Mouse (Mus musculus): ENCODE results near the gene Bpifc. TPM values are rescaled to one million over a fixed set of nuclear protein-coding genes. Genes with fewer than 3 reads are reported as not detected.

Gene Bpifc
- polyA plus RNA-seq, 1 experiment = not detected

- no peaks in the 10 kb centered on the region for H3K36me3 ChIP-seq (ENCODE audit: control insufficient read depth, insufficient read depth)
- peaks cover 27% of the 10 kb centered on the region for H3K27me3 ChIP-seq (ENCODE audit: control insufficient read depth, insufficient read depth, insufficient read length)
- TF ChIP-seq REST (IDR thresholded peaks at IDR 0.05; ENCODE audit: insufficient read depth, insufficient read length) = no peak
- no peak for TF ChIP-seq TCF12 (IDR thresholded peaks at IDR 0.05; ENCODE audit: insufficient read depth, poor library complexity, severe bottlenecking)
- TF ChIP-seq E2F4 (IDR thresholded peaks at IDR 0.05; ENCODE audit: insufficient read depth) = no peak
- TF ChIP-seq POLR2A (IDR thresholded peaks at IDR 0.05; ENCODE audit: insufficient read length, low read depth) = no peak
- no peak for TF ChIP-seq MYOG (IDR thresholded peaks at IDR 0.05; ENCODE audit: control insufficient read depth in 1 of 3, insufficient read depth in 1 of 3, insufficient read length in 2 of 3, low read depth in 2 of 3)
- no peak for TF ChIP-seq USF1 (IDR thresholded peaks at IDR 0.05; ENCODE audit: low read depth)
- no peak for TF ChIP-seq CEBPB (IDR thresholded peaks at IDR 0.05; ENCODE audit: insufficient read depth, poor library complexity, severe bottlenecking)
- TF ChIP-seq SRF (IDR thresholded peaks at IDR 0.05; ENCODE audit: control insufficient read depth, insufficient read length, low read depth) = no peak
- no peak for TF ChIP-seq MYOD1 (IDR thresholded peaks at IDR 0.05; ENCODE audit: control insufficient read depth in 1 of 3, insufficient read length in 2 of 3, low read depth in 2 of 3)
- no peak for TF ChIP-seq MAX (IDR thresholded peaks at IDR 0.05; ENCODE audit: low read depth)
- TF ChIP-seq TCF3 (IDR thresholded peaks at IDR 0.05; ENCODE audit: insufficient read length, low read depth) = no peak
- H3ac ChIP-seq (ENCODE audit: control insufficient read depth, insufficient read length) = no peak within 1 kb of the TSS
- no peak within 1 kb of the TSS for H3K4me3 ChIP-seq
- H3K4me2 ChIP-seq (ENCODE audit: low read depth) = peak within 1 kb of the TSS; percentile 53
- no peaks in the 10 kb centered on the region for H3K79me2 ChIP-seq (ENCODE audit: control insufficient read depth, insufficient read depth)
Observed at GRCm38 (mm10) chr10:85927676-85928445, 83.8 kb downstream of the Bpifc start, which contains the start of gene Ascl4. Gene Ascl4, plus strand, starts transcription at chr10:85927681.

GRCm38 (mm10) chr10:85916498-85917309, 95.0 kb downstream of the Bpifc start, which contains the start of gene Prdm4:
Gene Prdm4, minus strand, starts transcription at chr10:85917142.
- peak within 1 kb of the TSS; percentile 38 for H3K4me3 ChIP-seq
- H3K79me2 ChIP-seq (ENCODE audit: control insufficient read depth, insufficient read depth) = peaks cover 27% of the 10 kb centered on the region
- TF ChIP-seq MAX (IDR thresholded peaks at IDR 0.05; ENCODE audit: low read depth) (peak; percentile 25), SRF (IDR thresholded peaks at IDR 0.05; ENCODE audit: control insufficient read depth, insufficient read length, low read depth) (peak; percentile 60), MYOG (IDR thresholded peaks at IDR 0.05; ENCODE audit: control insufficient read depth in 1 of 3, insufficient read depth in 1 of 3, insufficient read length in 2 of 3, low read depth in 2 of 3) (peak in 1 of 3 experiments; percentile 37), POLR2A (IDR thresholded peaks at IDR 0.05; ENCODE audit: insufficient read length, low read depth) (peak; percentile 53), CEBPB (IDR thresholded peaks at IDR 0.05; ENCODE audit: insufficient read depth, poor library complexity, severe bottlenecking) (no peak), E2F4 (IDR thresholded peaks at IDR 0.05; ENCODE audit: insufficient read depth) (no peak)
- H3K27me3 ChIP-seq (ENCODE audit: control insufficient read depth, insufficient read depth, insufficient read length) = no peaks in the 10 kb centered on the region
- H3K4me2 ChIP-seq (ENCODE audit: low read depth) = peak within 1 kb of the TSS; percentile 78
- peaks cover 21% of the 10 kb centered on the region for H3K36me3 ChIP-seq (ENCODE audit: control insufficient read depth, insufficient read depth)
- H3ac ChIP-seq (ENCODE audit: control insufficient read depth, insufficient read length) = peak within 1 kb of the TSS; percentile 59

Other genes with a start within 250 kb of the Bpifc start
- 28.0 TPM for gene Pwp1, start 182.4 kb downstream of the Bpifc start, polyA plus RNA-seq (2012; fragmentation: generic; extraction: Trizol)
- 16.2 TPM for gene Prdm4, start 94.8 kb downstream of the Bpifc start, polyA plus RNA-seq (2012; fragmentation: generic; extraction: Trizol)
- not detected for gene Ascl4, start 84.2 kb downstream of the Bpifc start, polyA plus RNA-seq (2012; fragmentation: generic; extraction: Trizol)
- gene Rtcb, start 54.1 kb downstream of the Bpifc start, polyA plus RNA-seq (2012; fragmentation: generic; extraction: Trizol) = 131 TPM
- 6.9 TPM for gene Fbxo7, start 10.1 kb upstream of the Bpifc start, polyA plus RNA-seq (2012; fragmentation: generic; extraction: Trizol)